Mouse (Mus musculus): ENCODE results near the gene Rsph1. TPM values are rescaled to one million over a fixed set of nuclear protein-coding genes. Genes with fewer than 3 reads are reported as not detected.
A peak's percentile ranks its signal among the peaks of the same experiment; 100 is the strongest.

Gene Rsph1
- total RNA-seq, 2 experiments from 2014 or later = 0.72 to 1.8 TPM

DNA sequence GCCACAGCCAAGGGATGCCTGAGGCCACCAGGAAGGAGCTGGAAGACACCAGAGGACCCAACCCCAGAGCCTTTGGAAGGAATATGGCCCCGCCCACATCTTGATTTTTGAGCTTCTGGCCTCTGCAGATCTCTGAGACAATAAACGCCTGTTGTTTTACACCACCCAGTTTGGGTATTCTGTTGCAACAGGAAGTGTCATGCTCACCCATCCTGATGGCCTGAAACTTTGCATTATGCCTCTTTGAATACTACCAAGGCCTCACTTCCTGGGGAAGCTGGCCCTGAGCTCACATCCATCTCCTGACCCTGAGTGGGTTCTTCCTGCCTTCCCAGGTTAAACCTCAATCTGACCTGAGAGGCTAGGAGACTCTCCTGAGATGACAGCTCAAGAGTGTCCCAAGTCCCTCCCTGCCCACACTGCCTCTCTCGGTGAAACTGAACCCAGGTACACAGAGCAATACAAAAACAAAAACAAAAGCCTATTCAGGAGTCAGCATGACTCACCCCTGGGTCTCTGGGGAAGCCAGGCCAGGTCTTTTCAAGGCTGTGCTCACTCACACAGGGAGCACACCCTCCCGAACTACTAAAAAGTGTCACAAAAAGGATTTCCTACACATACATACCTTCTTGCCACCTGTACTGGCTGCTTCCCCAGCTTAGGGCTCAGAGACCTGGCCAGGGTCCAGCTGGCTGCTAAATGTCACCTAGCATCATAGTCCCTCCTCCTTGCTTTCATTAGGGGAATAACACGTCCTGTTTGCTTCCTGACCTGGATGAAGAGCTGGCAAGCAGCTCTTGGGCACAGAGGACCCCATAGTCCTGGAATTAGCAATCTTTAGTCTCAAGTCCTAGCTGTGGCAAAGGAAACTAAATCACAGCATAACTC lies 60.9 kb downstream of the Rsph1 start:
- peak; percentile 77 for ATAC-seq (replicated peaks; ENCODE audit: poor library complexity)

DNA sequence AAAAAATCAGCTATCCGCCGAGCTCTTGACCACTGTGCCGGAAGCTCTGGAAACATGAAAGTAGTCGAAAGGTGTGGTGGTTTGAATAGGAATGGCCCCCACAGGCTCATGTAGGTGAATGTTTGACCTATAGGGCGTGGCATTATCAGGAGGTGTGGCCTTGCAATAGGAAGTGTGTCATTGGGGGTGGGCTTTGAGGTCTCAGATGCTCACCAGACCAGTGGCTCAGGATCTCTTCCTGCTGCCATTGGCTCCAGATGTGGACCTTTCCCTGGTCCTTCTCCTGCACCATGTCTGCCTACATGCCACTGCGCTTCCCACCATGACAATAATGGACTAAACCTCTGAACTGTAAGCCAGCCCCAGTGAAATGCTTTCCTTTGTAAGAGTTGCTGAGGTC lies 65.3 kb downstream of the Rsph1 start:
- ATAC-seq (replicated peaks; ENCODE audit: poor library complexity) = no peak

DNA sequence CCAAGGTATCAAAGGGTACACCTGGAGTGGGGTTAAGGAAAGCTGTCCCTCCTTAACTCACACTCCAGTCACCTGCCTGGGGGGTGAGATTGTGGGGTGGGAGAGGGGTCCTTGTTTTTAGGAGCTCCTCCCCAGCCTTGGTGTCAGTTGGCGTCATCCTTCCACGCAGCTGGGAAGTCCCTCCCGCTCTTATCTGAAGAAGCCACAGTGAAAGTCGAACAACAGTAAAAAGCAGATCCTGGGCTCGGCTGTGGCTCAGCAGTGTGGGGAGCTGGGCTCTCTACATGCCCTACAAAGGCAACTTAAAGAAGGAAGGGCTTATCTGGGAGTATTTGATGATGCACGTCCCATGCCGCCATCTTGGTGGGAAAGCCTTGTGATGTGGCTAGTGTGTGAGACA lies 66.9 kb downstream of the Rsph1 start:
- ATAC-seq (replicated peaks; ENCODE audit: poor library complexity) = peak; percentile 75

DNA sequence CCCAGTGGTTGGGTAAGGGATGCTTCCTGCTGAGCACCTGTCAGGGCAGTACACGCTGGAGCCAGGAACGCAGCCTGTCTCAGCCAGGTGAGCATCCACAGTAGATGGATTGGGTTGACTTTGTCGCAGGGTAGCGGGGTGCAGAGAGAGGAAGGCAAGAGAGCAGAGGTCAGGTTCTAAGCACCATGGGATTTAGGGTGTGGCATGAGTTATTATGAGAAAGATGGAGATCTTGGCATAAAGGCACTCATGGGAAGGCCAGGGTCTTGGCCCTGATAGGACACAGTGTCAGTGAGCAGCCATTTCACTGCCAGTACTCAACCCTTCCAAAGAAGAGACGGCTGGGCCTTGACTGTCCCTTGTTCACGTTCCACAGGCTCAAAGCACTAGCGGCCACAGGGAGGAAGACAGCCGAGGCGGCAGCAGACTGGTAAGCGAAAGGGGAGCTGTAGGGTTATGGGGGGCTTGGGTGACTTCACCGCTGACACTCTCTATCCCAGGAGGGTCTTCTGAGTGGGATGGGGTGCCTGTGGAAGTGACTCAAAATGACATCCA lies 67.7 kb downstream of the Rsph1 start:
- no peak for ATAC-seq (replicated peaks; ENCODE audit: poor library complexity)

DNA sequence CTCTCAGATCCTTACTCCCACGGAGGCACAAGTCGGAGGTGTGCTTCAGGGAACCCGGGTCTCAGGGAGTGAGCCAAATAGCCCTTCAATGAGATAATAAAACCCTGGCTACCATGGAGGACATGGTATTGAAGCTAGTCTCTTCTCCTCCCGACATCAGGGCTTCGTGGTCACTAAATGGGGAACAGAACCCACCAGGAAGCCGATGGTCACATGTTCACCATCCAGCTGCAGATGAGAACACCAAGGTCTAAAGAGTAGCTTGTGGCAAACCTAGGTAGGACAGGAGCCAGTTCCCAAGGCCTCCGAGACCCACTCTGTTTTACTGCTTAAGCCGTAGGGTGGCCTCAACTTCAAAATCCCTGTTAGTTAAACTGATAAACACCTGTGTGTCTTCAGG lies 68.5 kb downstream of the Rsph1 start:
- ATAC-seq (replicated peaks; ENCODE audit: poor library complexity) = no peak

DNA sequence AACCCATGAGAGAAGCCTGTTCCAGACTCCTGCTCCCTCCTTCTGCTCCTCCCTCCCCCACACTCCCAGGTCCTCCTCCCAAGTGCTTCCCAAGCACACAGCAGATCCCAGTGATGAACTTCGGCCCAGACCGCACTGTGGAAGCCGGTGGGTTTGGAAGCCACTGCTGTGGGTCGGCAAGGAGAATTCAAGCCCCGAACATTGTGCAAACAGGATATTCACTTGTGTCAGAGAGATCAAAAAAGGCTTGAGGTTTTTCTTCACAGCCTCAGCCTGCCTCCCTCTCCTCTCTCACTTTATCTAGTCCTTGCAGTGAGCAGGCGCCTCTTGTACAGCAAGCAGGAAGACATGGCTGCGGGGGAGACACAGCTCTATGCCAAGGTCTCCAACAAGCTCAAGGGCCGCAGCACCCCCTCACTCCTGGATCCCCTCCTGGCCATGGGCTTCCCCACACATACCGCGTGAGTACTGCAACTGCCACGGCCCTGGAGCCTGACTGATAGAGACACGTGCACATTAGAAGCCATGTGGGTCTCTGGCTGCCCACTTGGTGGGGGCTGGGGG lies 69.3 kb downstream of the Rsph1 start, which contains the start of gene Ubash3a:
Ubash3a (plus strand) TSS at position 103 of the 564 bp plus-strand sequence.
- ATAC-seq (replicated peaks; ENCODE audit: poor library complexity) = peak; percentile 71

Other genes starting within 250 kb of the Rsph1 start
- gene Abcg1, start 219.7 kb downstream of the Rsph1 start, total RNA-seq (2015) = 6.2 and 8.3 TPM in 2 replicates
- 10.6 and 11.3 TPM in 2 replicates for gene Abcg1, start 219.7 kb downstream of the Rsph1 start, total RNA-seq (2017)
- not detected in 2 replicates for gene Tff3, start 147.7 kb downstream of the Rsph1 start, total RNA-seq (2015)
- not detected in 2 replicates for gene Tff3, start 147.7 kb downstream of the Rsph1 start, total RNA-seq (2017)
- gene Tff2, start 133.1 kb downstream of the Rsph1 start, total RNA-seq (2015) = not detected in 2 replicates
- not detected in 2 replicates for gene Tff2, start 133.1 kb downstream of the Rsph1 start, total RNA-seq (2017)
- gene Tff1, start 112.1 kb downstream of the Rsph1 start, total RNA-seq (2015) = not detected in 2 replicates
- not detected in 2 replicates for gene Tff1, start 112.1 kb downstream of the Rsph1 start, total RNA-seq (2017)
- gene Tmprss3, start 78.4 kb downstream of the Rsph1 start, total RNA-seq (2015) = 5.6 and 7.6 TPM in 2 replicates
- gene Tmprss3, start 78.4 kb downstream of the Rsph1 start, total RNA-seq (2017) = 2.4 and 2.9 TPM in 2 replicates
- 29.7 and 33.6 TPM in 2 replicates for gene Ubash3a, start 69.5 kb downstream of the Rsph1 start, total RNA-seq (2015)
- gene Ubash3a, start 69.5 kb downstream of the Rsph1 start, total RNA-seq (2017) = 36.7 and 41.7 TPM in 2 replicates
- gene Slc37a1, start 9.4 kb upstream of the Rsph1 start, total RNA-seq (2015) = 9.8 TPM in 2 replicates
- 6.2 and 8.3 TPM in 2 replicates for gene Slc37a1, start 9.4 kb upstream of the Rsph1 start, total RNA-seq (2017)
- gene Pde9a, start 108.8 kb upstream of the Rsph1 start, total RNA-seq (2015) = 0.79 TPM in 1 of 2 replicates, not detected in the other
- gene Pde9a, start 108.8 kb upstream of the Rsph1 start, total RNA-seq (2017) = 1.5 TPM in 1 of 2 replicates, not detected in the other
- 8.8 and 9.3 TPM in 2 replicates for gene Wdr4, start 242.6 kb upstream of the Rsph1 start, total RNA-seq (2015)
- 20.5 and 21.9 TPM in 2 replicates for gene Wdr4, start 242.6 kb upstream of the Rsph1 start, total RNA-seq (2017)
- gene Ndufv3, start 242.7 kb upstream of the Rsph1 start, total RNA-seq (2015) = 120 and 129 TPM in 2 replicates
- gene Ndufv3, start 242.7 kb upstream of the Rsph1 start, total RNA-seq (2017) = 209 and 291 TPM in 2 replicates

All from megakaryocyte progenitor cell, adult 5-6 weeks (primary cell).